Mouse (Mus musculus): Measurements from ENCODE around the gene Eef1akmt3.
"Not testable (repeated sequence)": the region's sequence is repeated elsewhere in the genome, so short reads cannot be mapped to it uniquely, and the experiment has no call there.

The Eef1akmt3 gene

GRCm38 (mm10) chr10:127070190-127071121, 29.1 kb upstream of the Eef1akmt3 start, which contains the start of gene Tspan31:
TSS of gene Tspan31 (minus strand) at chr10:127070264.
- intact Hi-C loops (cut with DNase I), result no loop called here

- intact Hi-C loops (cut with DNase I), result no loop called here
Measured at GRCm38 (mm10) chr10:127069281-127070189, 28.2 kb upstream of the Eef1akmt3 start.

GRCm38 (mm10) chr10:127068360-127069038, 27.2 kb upstream of the Eef1akmt3 start:
- intact Hi-C loops (cut with DNase I), result no loop called here

- intact Hi-C loops (cut with DNase I), result no loop called here
Measured at GRCm38 (mm10) chr10:127066519-127067018, 25.3 kb upstream of the Eef1akmt3 start.

GRCm38 (mm10) chr10:127065981-127066380, 24.7 kb upstream of the Eef1akmt3 start:
- intact Hi-C loops (cut with DNase I), result no loop called here

- intact Hi-C loops (cut with DNase I), result no loop called here
Measured at GRCm38 (mm10) chr10:127063913-127064870, 22.9 kb upstream of the Eef1akmt3 start.

GRCm38 (mm10) chr10:127063239-127063872, 22.0 kb upstream of the Eef1akmt3 start, which contains the start of gene Cdk4:
TSS of gene Cdk4 (plus strand) at chr10:127063534.
- intact Hi-C loops (cut with DNase I), result no loop called here

- intact Hi-C loops (cut with DNase I), result no loop called here
Measured at GRCm38 (mm10) chr10:127062503-127062902, 21.2 kb upstream of the Eef1akmt3 start.

GRCm38 (mm10) chr10:127062101-127062500, 20.8 kb upstream of the Eef1akmt3 start:
- intact Hi-C loops (cut with DNase I), result not testable (repeated sequence)

GRCm38 (mm10) chr10:127061513-127061912, 20.2 kb upstream of the Eef1akmt3 start:
- intact Hi-C loops (cut with DNase I), result no loop called here

GRCm38 (mm10) chr10:127061085-127061484, 19.8 kb upstream of the Eef1akmt3 start:
- intact Hi-C loops (cut with DNase I), result no loop called here

GRCm38 (mm10) chr10:127059968-127060916, 18.9 kb upstream of the Eef1akmt3 start, which contains the start of gene March9:
TSS of gene March9 (minus strand) at chr10:127060184.
- intact Hi-C loops (cut with DNase I), result no loop called here

- intact Hi-C loops (cut with DNase I), result no loop called here
Measured at GRCm38 (mm10) chr10:127059174-127059967, 18.1 kb upstream of the Eef1akmt3 start.

- intact Hi-C loops (cut with DNase I), result no loop called here
Measured at GRCm38 (mm10) chr10:127058708-127059107, 17.4 kb upstream of the Eef1akmt3 start.

GRCm38 (mm10) chr10:127058161-127058560, 16.8 kb upstream of the Eef1akmt3 start:
- intact Hi-C loops (cut with DNase I), result no loop called here

GRCm38 (mm10) chr10:127056490-127056889, 15.2 kb upstream of the Eef1akmt3 start:
- intact Hi-C loops (cut with DNase I), result no loop called here

GRCm38 (mm10) chr10:127055406-127055805, 14.1 kb upstream of the Eef1akmt3 start:
- intact Hi-C loops (cut with DNase I), result no loop called here

Data from adrenal gland (tissue).